Mouse (Mus musculus): ENCODE measurements around the gene Mterf1a.

GRCm38 (mm10) chr5:3927801-3928689 lies 34.3 kb upstream of the Mterf1a start, which contains the start of gene Akap9:
- TF ChIP-seq CTCF (IDR thresholded peaks at IDR 0.05; ENCODE audit: borderline replicate concordance, control insufficient read depth, extremely low read depth, insufficient read depth, low read length, poor library complexity) (peak; percentile 47; the same call in 1 of the 2 replicates), POLR2A (IDR thresholded peaks at IDR 0.05; ENCODE audit: control insufficient read depth, extremely low read depth, insufficient read depth, low read length, poor library complexity) (no peak; the same call in 1 of the 2 replicates)

All from thymus, adult 2 months (tissue).